Mouse (Mus musculus): ENCODE measurements around the gene Ly6g6f. TPM values are rescaled to one million over a fixed set of nuclear protein-coding genes. Genes with fewer than 3 reads are reported as not detected.
A peak's percentile ranks its signal among the peaks of the same experiment; 100 is the strongest.

Gene Ly6g6f
- polyA plus RNA-seq, 1 experiment from 2014 or later: 0.19 TPM

- Histone ChIP-seq H3K36me3 (peaks cover 30% of the 10 kb centered on the region), H3K27ac (peak within 1 kb of the TSS; percentile 98), H3K9ac (replicated peaks) (peak within 1 kb of the TSS; percentile 85), H3K4me2 (replicated peaks) (peak within 1 kb of the TSS; percentile 68), H3K27me3 (peaks cover 3% of the 10 kb centered on the region; the same call in 1 of the 2 replicates), H3K9me3 (no peaks in the 10 kb centered on the region), H3K4me1 (replicated peaks) (peaks cover 14% of the 10 kb centered on the region), H3K4me3 (replicated peaks) (peak within 1 kb of the TSS; percentile 58)
- ATAC-seq: peak; percentile 99
- WGBS: 3% methylated on average over 65 of the region's 67 CpGs
Observed at GRCm38 (mm10) chr17:35088825-35089644, 3.6 kb upstream of the Ly6g6f start, which contains the start of gene Abhd16a. Gene Abhd16a, plus strand, starts transcription at chr17:35089263.

GRCm38 (mm10) chr17:35088151-35088550 lies 2.7 kb upstream of the Ly6g6f start:
- Histone ChIP-seq H3K4me1 (replicated peaks) (peaks cover 14% of the 10 kb centered on the region), H3K4me2 (replicated peaks) (no peak overlapping the region; the same call in 1 of the 2 replicates), H3K36me3 (peaks cover 21% of the 10 kb centered on the region), H3K27me3 (peaks cover 3% of the 10 kb centered on the region; the same call in 1 of the 2 replicates), H3K4me3 (replicated peaks) (no peak overlapping the region), H3K9me3 (no peaks in the 10 kb centered on the region), H3K27ac (no peak overlapping the region), H3K9ac (replicated peaks) (no peak overlapping the region)
- 56% methylated on average over 2 of the region's 2 CpGs for WGBS
- no peak for ATAC-seq

GRCm38 (mm10) chr17:35083929-35084497 lies 1.4 kb downstream of the Ly6g6f start:
- no peaks in the 10 kb centered on the region for H3K4me1 ChIP-seq (replicated peaks)
- no peak for ATAC-seq
- no peak overlapping the region for H3K9ac ChIP-seq (replicated peaks)
- no peaks in the 10 kb centered on the region for H3K36me3 ChIP-seq
- peaks cover 3% of the 10 kb centered on the region; the same call in 1 of the 2 replicates for H3K27me3 ChIP-seq
- WGBS: 88% methylated on average over 3 of the region's 3 CpGs
- H3K4me3 ChIP-seq (replicated peaks): no peak overlapping the region
- no peak overlapping the region for H3K27ac ChIP-seq
- H3K9me3 ChIP-seq: no peaks in the 10 kb centered on the region
- H3K4me2 ChIP-seq (replicated peaks): no peak overlapping the region

- Histone ChIP-seq H3K4me1 (replicated peaks) (peaks cover 3% of the 10 kb centered on the region), H3K9me3 (no peaks in the 10 kb centered on the region), H3K4me2 (replicated peaks) (no peak overlapping the region), H3K27me3 (peaks cover 3% of the 10 kb centered on the region; the same call in 1 of the 2 replicates), H3K4me3 (replicated peaks) (no peak overlapping the region), H3K27ac (no peak overlapping the region), H3K36me3 (no peaks in the 10 kb centered on the region), H3K9ac (replicated peaks) (no peak overlapping the region)
- 84% methylated on average over 16 of the region's 16 CpGs for WGBS
- ATAC-seq: no peak
Observed at GRCm38 (mm10) chr17:35082841-35083576, 2.4 kb downstream of the Ly6g6f start.

GRCm38 (mm10) chr17:35080710-35081109 lies 4.7 kb downstream of the Ly6g6f start:
- WGBS: 76% methylated on average over 4 of the region's 4 CpGs
- no peaks in the 10 kb centered on the region for H3K36me3 ChIP-seq

GRCm38 (mm10) chr17:35080248-35080647 lies 5.2 kb downstream of the Ly6g6f start:
- Histone ChIP-seq H3K27ac (no peak overlapping the region), H3K36me3 (no peaks in the 10 kb centered on the region), H3K27me3 (no peaks in the 10 kb centered on the region), H3K4me2 (replicated peaks) (no peak overlapping the region), H3K9ac (replicated peaks) (0 out of 2 replicates have a peak overlapping the region, but pooled peaks have one; percentile 14), H3K4me3 (replicated peaks) (no peak overlapping the region), H3K9me3 (no peaks in the 10 kb centered on the region), H3K4me1 (replicated peaks) (peaks cover 20% of the 10 kb centered on the region)
- WGBS: 71% methylated on average over 6 of the region's 6 CpGs
- ATAC-seq: no peak

More at GRCm38 (mm10) chr17:35080710-35081109, 4.7 kb downstream of the Ly6g6f start:
- Histone ChIP-seq H3K27me3 (peaks cover 1% of the 10 kb centered on the region; the same call in 1 of the 2 replicates), H3K9me3 (no peaks in the 10 kb centered on the region), H3K4me2 (replicated peaks) (no peak overlapping the region), H3K27ac (no peak overlapping the region), H3K4me1 (replicated peaks) (peaks cover 20% of the 10 kb centered on the region), H3K4me3 (replicated peaks) (no peak overlapping the region), H3K9ac (replicated peaks) (peak overlapping the region; percentile 28; the same call in 1 of the 2 replicates)
- ATAC-seq: no peak

GRCm38 (mm10) chr17:35079778-35080177 lies 5.6 kb downstream of the Ly6g6f start:
- Histone ChIP-seq H3K9ac (replicated peaks) (0 out of 2 replicates have a peak overlapping the region, but pooled peaks have one; percentile 14), H3K9me3 (no peaks in the 10 kb centered on the region), H3K27ac (no peak overlapping the region), H3K4me1 (replicated peaks) (peaks cover 20% of the 10 kb centered on the region), H3K36me3 (no peaks in the 10 kb centered on the region), H3K4me2 (replicated peaks) (no peak overlapping the region), H3K27me3 (no peaks in the 10 kb centered on the region), H3K4me3 (replicated peaks) (no peak overlapping the region)
- no peak for ATAC-seq
- WGBS: 69% methylated on average over 9 of the region's 9 CpGs

- peak within 1 kb of the TSS; percentile 21 for H3K4me3 ChIP-seq (replicated peaks)
- no peaks in the 10 kb centered on the region for H3K36me3 ChIP-seq
- no peaks in the 10 kb centered on the region for H3K9me3 ChIP-seq
- no peak within 1 kb of the TSS for H3K27ac ChIP-seq
- H3K9ac ChIP-seq (replicated peaks): peak within 1 kb of the TSS; percentile 37; the same call in 1 of the 2 replicates
- peaks cover 20% of the 10 kb centered on the region for H3K4me1 ChIP-seq (replicated peaks)
- H3K4me2 ChIP-seq (replicated peaks): peak within 1 kb of the TSS; percentile 46
- 11% methylated on average over 13 of the region's 14 CpGs for WGBS
- no peaks in the 10 kb centered on the region for H3K27me3 ChIP-seq
- peak; percentile 48; the same call in 1 of the 2 replicates for ATAC-seq
Observed at GRCm38 (mm10) chr17:35077786-35078233, 7.6 kb downstream of the Ly6g6f start, which contains the start of gene Ly6g6d. Gene Ly6g6d, minus strand, starts transcription at chr17:35078065.

GRCm38 (mm10) chr17:35077285-35077684 lies 8.1 kb downstream of the Ly6g6f start:
- Histone ChIP-seq H3K9me3 (no peaks in the 10 kb centered on the region), H3K4me1 (replicated peaks) (peaks cover 20% of the 10 kb centered on the region), H3K36me3 (no peaks in the 10 kb centered on the region), H3K4me2 (replicated peaks) (peak overlapping the region; percentile 46), H3K9ac (replicated peaks) (peak overlapping the region; percentile 37; the same call in 1 of the 2 replicates), H3K4me3 (replicated peaks) (peak overlapping the region; percentile 21; the same call in 1 of the 2 replicates), H3K27me3 (no peaks in the 10 kb centered on the region), H3K27ac (no peak overlapping the region)
- 0 out of 2 replicates have a peak, but pooled peaks have one; percentile 24 for ATAC-seq
- 35% methylated on average over 2 of the region's 2 CpGs for WGBS

- Histone ChIP-seq H3K4me2 (replicated peaks) (peak within 1 kb of the TSS; percentile 46), H3K4me1 (replicated peaks) (peaks cover 20% of the 10 kb centered on the region), H3K27ac (no peak within 1 kb of the TSS), H3K9ac (replicated peaks) (peak within 1 kb of the TSS; percentile 37; the same call in 1 of the 2 replicates), H3K27me3 (no peaks in the 10 kb centered on the region), H3K9me3 (no peaks in the 10 kb centered on the region), H3K36me3 (no peaks in the 10 kb centered on the region), H3K4me3 (replicated peaks) (peak within 1 kb of the TSS; percentile 21)
- ATAC-seq: 0 out of 2 replicates have a peak, but pooled peaks have one; percentile 45
- 42% methylated on average over 10 of the region's 10 CpGs for WGBS
Observed at GRCm38 (mm10) chr17:35076507-35077176, 8.8 kb downstream of the Ly6g6f start, which contains the start of gene Ly6g6e. Gene Ly6g6e, plus strand, starts transcription at chr17:35076902.

- H3K9me3 ChIP-seq: no peaks in the 10 kb centered on the region
- no peak overlapping the region for H3K4me2 ChIP-seq (replicated peaks)
- H3K27ac ChIP-seq: no peak overlapping the region
- H3K36me3 ChIP-seq: no peaks in the 10 kb centered on the region
- ATAC-seq: no peak
- H3K4me1 ChIP-seq (replicated peaks): peaks cover 20% of the 10 kb centered on the region
- 56% methylated on average over 17 of the region's 17 CpGs for WGBS
- no peak overlapping the region for H3K9ac ChIP-seq (replicated peaks)
- H3K4me3 ChIP-seq (replicated peaks): no peak overlapping the region
- 0 out of 2 replicates have a peak, but pooled peaks cover 3% of the 10 kb centered on the region for H3K27me3 ChIP-seq
Observed at GRCm38 (mm10) chr17:35074097-35074496, 11.3 kb downstream of the Ly6g6f start.

All from midbrain, embryonic 13.5 days (tissue).